Mouse (Mus musculus) liver, embryonic 12.5 days (tissue): ENCODE results near the gene Hist1h2bp. TPM values are rescaled to one million over a fixed set of nuclear protein-coding genes. Genes with fewer than 3 reads are reported as not detected.
A peak's percentile ranks its signal among the peaks of the same experiment; 100 is the strongest.
"Not testable (repeated sequence)": the region's sequence is repeated elsewhere in the genome, so short reads cannot be mapped to it uniquely, and the experiment has no call there.

Experiments
- ATAC-seq: fragments of 200-750 bp; cut with Nextera tagmentation; 2 replicates; pipeline ENCODE4 v1.8.0; 2017; ENCODE audit warnings: moderate number of reproducible peaks, mild to moderate bottlenecking, moderate library complexity
- H3K27ac ChIP-seq: fragments of 300-500 bp; sonication (generic); 2 replicates; pipeline ENCODE4 v1.5.1; 2016; ENCODE audit warnings: mild to moderate bottlenecking
- H3K27me3 ChIP-seq: fragments of 300-500 bp; sonication (generic); replicated peaks from 2 replicates; pipeline ENCODE4 v1.6.1; 2016; ENCODE audit warnings: mild to moderate bottlenecking, moderate library complexity
- H3K36me3 ChIP-seq: fragments of 300-500 bp; sonication (generic); 2 replicates; pipeline ENCODE4 v1.6.1; 2016; ENCODE audit warnings: mild to moderate bottlenecking, moderate library complexity
- H3K4me1 ChIP-seq: fragments of 300-500 bp; sonication (generic); 2 replicates; pipeline ENCODE4 v1.6.1; 2016
- H3K4me2 ChIP-seq: fragments of 300-500 bp; sonication (generic); 2 replicates; pipeline ENCODE4 v1.6.1; 2016; ENCODE audit warnings: mild to moderate bottlenecking, moderate library complexity
- H3K4me3 ChIP-seq: fragments of 300-500 bp; sonication (generic); 2 replicates; pipeline ENCODE4 v1.5.1; 2016; ENCODE audit warnings: mild to moderate bottlenecking, moderate library complexity
- H3K9ac ChIP-seq: fragments of 300-500 bp; sonication (generic); 2 replicates; pipeline ENCODE4 v1.6.1; 2016; ENCODE audit warnings: mild to moderate bottlenecking, moderate library complexity
- H3K9me3 ChIP-seq: fragments of 300-500 bp; sonication (generic); replicated peaks from 2 replicates; pipeline ENCODE4 v1.6.1; 2016; ENCODE audit warnings: mild to moderate bottlenecking, moderate library complexity
- WGBS: fragments of 180-500 bp; shearing (Covaris S2); methylation state at CpG from one replicate; pipeline ENCODE4 v1.1.7; 2016; ENCODE audit not compliant: insufficient replicate concordance; 5-methylcytosine and 5-hydroxymethylcytosine counted together
- polyA plus RNA-seq: library from polyadenylated mRNA; unstranded; fragments of >200 nt; fragmentation: Nextera tagmentation; extraction: Ambion mirVana; gene quantifications from 2 replicates; pipeline ENCODE4 v1.2.1, GENCODE M21; 2016

Hist1h2bp gene
- polyA plus RNA-seq, 1 experiment from 2014 or later = 3.6 TPM

GRCm38 (mm10) chr13:21755707-21756106 is 31.6 kb upstream of the Hist1h2bp start:
- H3K4me3 ChIP-seq = peak overlapping the region; percentile 49
- no peaks in the 10 kb centered on the region for H3K9me3 ChIP-seq
- peak overlapping the region; percentile 66 for H3K4me2 ChIP-seq
- 80% methylated on average over 1 of the region's 1 CpGs for WGBS
- peaks cover 32% of the 10 kb centered on the region for H3K4me1 ChIP-seq
- H3K36me3 ChIP-seq = no peaks in the 10 kb centered on the region
- H3K27me3 ChIP-seq = no peaks in the 10 kb centered on the region
- peak overlapping the region; percentile 71 for H3K9ac ChIP-seq
- peak overlapping the region; percentile 99 for H3K27ac ChIP-seq
- ATAC-seq = no peak

DNA sequence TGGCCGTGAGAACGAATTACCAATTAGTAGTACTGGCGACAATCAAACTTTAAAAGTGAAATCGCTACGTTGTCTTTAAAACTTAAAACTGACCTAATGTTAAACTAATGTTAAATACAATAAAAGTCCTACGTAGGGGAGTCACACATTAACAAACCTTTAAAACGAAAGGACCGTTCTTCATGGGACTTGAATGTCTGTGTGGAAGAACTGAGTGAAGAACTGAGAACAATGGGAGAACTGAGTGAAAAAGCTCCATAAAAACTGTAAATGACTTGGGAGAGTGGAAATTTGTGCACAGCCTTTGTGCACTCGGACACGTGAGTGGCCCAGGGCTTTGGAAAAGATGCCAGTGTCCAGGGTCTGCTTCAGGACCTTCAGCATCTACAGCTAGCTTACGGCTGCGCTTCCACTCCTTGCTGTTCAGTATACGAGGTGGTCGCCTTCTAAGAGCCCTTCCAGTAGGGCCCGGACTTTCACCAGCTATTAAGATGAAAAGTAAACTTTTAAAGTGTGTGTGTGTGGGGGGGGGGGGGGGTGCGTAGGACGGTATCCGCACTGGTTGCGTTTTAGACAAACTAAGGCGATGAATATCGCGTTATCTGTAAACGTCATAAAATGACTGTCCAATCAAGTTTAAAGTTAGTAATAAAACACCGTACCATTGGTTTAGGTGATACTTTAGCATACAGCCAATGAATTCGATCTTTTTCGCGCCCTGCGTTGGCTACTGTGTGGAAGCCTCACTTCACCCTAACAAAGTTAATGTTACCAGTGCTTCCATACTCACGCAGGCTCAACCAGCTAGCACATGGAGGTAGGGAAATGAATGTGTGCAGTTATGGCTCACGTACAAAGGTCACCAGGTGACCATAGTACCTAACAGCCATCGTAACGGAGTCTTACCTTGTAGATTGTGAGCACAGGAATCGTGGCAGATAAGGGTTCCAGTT is 8.2 kb upstream of the Hist1h2bp start:
- Histone ChIP-seq H3K4me2 (peak overlapping the region; percentile 87), H3K36me3 (no peaks in the 10 kb centered on the region), H3K4me1 (peaks cover 57% of the 10 kb centered on the region), H3K27me3 (no peaks in the 10 kb centered on the region), H3K9ac (peak overlapping the region; percentile 96), H3K9me3 (no peaks in the 10 kb centered on the region), H3K4me3 (peak overlapping the region; percentile 70), H3K27ac (peak overlapping the region; percentile 100)
- ATAC-seq = peak; percentile 74
- 6% methylated on average over 33 of the region's 33 CpGs for WGBS

GRCm38 (mm10) chr13:21779767-21780731 is 7.2 kb upstream of the Hist1h2bp start, which contains the start of gene Hist1h1b:
Gene Hist1h1b, minus strand, starts transcription at chr13:21780625.
- whole genome bisulfite sequencing = under 1% methylated on average over 44 of the region's 44 CpGs
- H3K9me3 ChIP-seq = no peaks in the 10 kb centered on the region
- H3K4me1 ChIP-seq = peaks cover 66% of the 10 kb centered on the region

GRCm38 (mm10) chr13:21781021-21781555 is 6.2 kb upstream of the Hist1h2bp start:
- no peaks in the 10 kb centered on the region for H3K9me3 ChIP-seq
- H3K9ac ChIP-seq = peak overlapping the region; percentile 96
- H3K36me3 ChIP-seq = no peaks in the 10 kb centered on the region
- H3K4me1 ChIP-seq = peaks cover 71% of the 10 kb centered on the region
- H3K4me3 ChIP-seq = peak overlapping the region; percentile 70
- H3K27ac ChIP-seq = peak overlapping the region; percentile 100
- no peaks in the 10 kb centered on the region for H3K27me3 ChIP-seq
- no peak for ATAC-seq
- WGBS = 31% methylated on average over 6 of the region's 6 CpGs
- H3K4me2 ChIP-seq = peak overlapping the region; percentile 87

More at GRCm38 (mm10) chr13:21779767-21780731, 7.2 kb upstream of the Hist1h2bp start, which contains the start of gene Hist1h1b:
- Histone ChIP-seq H3K27ac (peak within 1 kb of the TSS; percentile 100), H3K4me2 (peak within 1 kb of the TSS; percentile 87), H3K36me3 (no peaks in the 10 kb centered on the region), H3K27me3 (no peaks in the 10 kb centered on the region), H3K4me3 (peak within 1 kb of the TSS; percentile 70), H3K9ac (peak within 1 kb of the TSS; percentile 96)
- peak; percentile 59 for ATAC-seq

- peak overlapping the region; percentile 100 for H3K27ac ChIP-seq
- WGBS = 82% methylated on average over 1 of the region's 1 CpGs
- peak overlapping the region; percentile 87 for H3K4me2 ChIP-seq
- peak overlapping the region; percentile 82 for H3K9ac ChIP-seq
- no peak overlapping the region; the same call in 1 of the 2 replicates for H3K4me3 ChIP-seq
- H3K36me3 ChIP-seq = no peaks in the 10 kb centered on the region
- no peaks in the 10 kb centered on the region for H3K27me3 ChIP-seq
- H3K9me3 ChIP-seq = no peaks in the 10 kb centered on the region
- no peak for ATAC-seq
- peaks cover 68% of the 10 kb centered on the region for H3K4me1 ChIP-seq
Observed at GRCm38 (mm10) chr13:21781639-21782038, 5.6 kb upstream of the Hist1h2bp start.

DNA sequence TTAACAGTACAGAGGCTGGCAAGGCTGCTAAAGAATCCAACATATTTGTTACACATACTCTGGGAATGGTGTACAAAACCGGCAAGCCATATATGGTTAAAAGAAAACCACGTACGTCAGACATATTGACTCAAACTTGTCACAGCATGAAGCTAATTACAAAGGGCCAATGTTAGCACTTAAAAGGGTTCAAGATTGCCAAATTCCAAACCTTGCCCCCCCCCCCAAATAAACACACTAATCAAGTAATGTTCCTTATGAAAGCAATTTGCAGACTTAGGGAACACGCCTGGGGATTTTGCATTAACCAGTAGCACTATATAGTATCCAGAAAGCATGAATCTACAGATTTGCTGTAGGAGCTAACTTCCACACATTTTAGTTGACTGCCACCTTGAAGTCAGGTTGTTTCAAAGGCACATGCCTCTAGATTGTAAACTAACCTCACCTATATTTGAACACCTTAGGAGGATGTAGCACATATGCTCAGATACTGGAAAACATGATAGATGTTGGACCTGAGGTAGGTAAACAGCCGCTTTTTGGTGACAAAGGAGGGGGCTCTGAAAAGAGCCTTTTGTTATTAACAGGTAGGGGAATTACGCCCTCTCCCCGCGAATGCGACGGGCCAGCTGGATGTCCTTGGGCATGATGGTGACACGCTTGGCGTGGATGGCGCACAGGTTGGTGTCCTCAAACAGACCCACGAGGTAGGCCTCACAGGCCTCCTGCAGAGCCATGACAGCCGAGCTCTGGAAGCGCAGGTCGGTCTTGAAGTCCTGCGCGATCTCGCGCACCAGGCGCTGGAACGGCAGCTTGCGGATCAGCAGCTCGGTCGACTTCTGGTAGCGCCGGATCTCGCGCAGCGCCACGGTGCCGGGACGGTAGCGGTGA is 4.7 kb upstream of the Hist1h2bp start:
- H3K9me3 ChIP-seq = not testable (repeated sequence)
- peak; percentile 3 for ATAC-seq
- under 1% methylated on average over 17 of the region's 35 CpGs for WGBS

GRCm38 (mm10) chr13:21783255-21783617 is 4.0 kb upstream of the Hist1h2bp start, which contains the start of gene Hist1h3i:
Gene Hist1h3i, minus strand, starts transcription at chr13:21783370.
- Histone ChIP-seq H3K9ac (peak within 1 kb of the TSS; percentile 82), H3K4me2 (peak within 1 kb of the TSS; percentile 87), H3K36me3 (no peaks in the 10 kb centered on the region), H3K27ac (peak within 1 kb of the TSS; percentile 100), H3K4me1 (peaks cover 59% of the 10 kb centered on the region), H3K4me3 (peak within 1 kb of the TSS; percentile 55), H3K27me3 (no peaks in the 10 kb centered on the region), H3K9me3 (no peaks in the 10 kb centered on the region)
- ATAC-seq = peak; percentile 52
- under 1% methylated on average over 20 of the region's 20 CpGs for WGBS

More for the DNA sequence above, 4.7 kb upstream of the Hist1h2bp start:
- H3K9ac ChIP-seq = peak overlapping the region; percentile 82
- H3K4me3 ChIP-seq = peak overlapping the region; percentile 55
- peaks cover 59% of the 10 kb centered on the region for H3K4me1 ChIP-seq
- not testable (repeated sequence) for H3K27me3 ChIP-seq, H3K36me3 ChIP-seq
- peak overlapping the region; percentile 100 for H3K27ac ChIP-seq
- H3K4me2 ChIP-seq = peak overlapping the region; percentile 87

DNA sequence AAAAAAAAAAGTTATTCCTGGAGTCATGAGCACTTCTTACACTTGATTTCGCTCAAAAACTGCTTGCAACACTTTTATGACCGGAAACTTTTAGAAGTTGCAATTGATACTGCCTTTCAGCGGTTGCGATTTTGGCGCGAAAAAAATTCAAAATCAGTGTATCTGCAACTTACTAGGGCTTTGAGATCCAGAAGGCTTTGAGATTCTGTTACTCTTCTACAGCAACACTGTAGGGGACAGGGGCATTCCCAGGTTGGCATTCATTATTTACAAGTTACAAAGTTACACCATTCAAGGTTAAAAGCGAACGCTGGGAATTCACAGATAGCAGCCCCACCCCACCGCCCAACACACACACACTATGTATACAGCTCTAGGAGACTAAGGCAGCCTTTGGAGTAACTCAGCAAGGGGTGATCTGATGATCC is 3.5 kb upstream of the Hist1h2bp start:
- Histone ChIP-seq H3K4me2 (peak overlapping the region; percentile 87), H3K9ac (peak overlapping the region; percentile 77), H3K9me3 (no peaks in the 10 kb centered on the region), H3K4me3 (peak overlapping the region; percentile 55), H3K27me3 (no peaks in the 10 kb centered on the region), H3K4me1 (peaks cover 59% of the 10 kb centered on the region), H3K36me3 (no peaks in the 10 kb centered on the region), H3K27ac (peak overlapping the region; percentile 100)
- no peak for ATAC-seq
- WGBS = 4% methylated on average over 9 of the region's 9 CpGs

DNA sequence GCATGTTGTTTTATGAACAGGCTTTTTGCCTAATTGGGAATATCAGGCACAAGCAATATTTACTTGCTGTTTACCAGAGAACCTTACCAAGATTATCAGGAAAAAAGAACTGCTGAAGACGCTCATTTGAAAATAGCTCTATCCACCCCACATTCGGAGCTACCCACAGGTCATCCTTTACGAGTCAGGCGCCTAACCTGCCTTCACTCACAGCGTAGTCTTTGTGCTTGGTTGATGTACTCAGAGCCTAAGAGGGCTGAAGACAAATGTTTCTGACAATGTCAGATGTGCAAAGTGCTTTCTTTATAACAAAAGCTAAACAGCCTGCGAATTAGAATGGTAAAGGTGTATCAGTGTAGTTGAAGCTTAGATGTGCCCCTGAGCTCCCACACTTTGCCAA is 3.0 kb upstream of the Hist1h2bp start:
- ATAC-seq = no peak

GRCm38 (mm10) chr13:21786189-21786898 is 917 bp upstream of the Hist1h2bp start:
- peaks cover 66% of the 10 kb centered on the region for H3K4me1 ChIP-seq

More for the DNA sequence above, 3.0 kb upstream of the Hist1h2bp start:
- no peaks in the 10 kb centered on the region for H3K36me3 ChIP-seq
- H3K9ac ChIP-seq = peak overlapping the region; percentile 77
- H3K4me2 ChIP-seq = peak overlapping the region; percentile 87
- no peaks in the 10 kb centered on the region for H3K27me3 ChIP-seq
- peak overlapping the region; percentile 55 for H3K4me3 ChIP-seq
- H3K9me3 ChIP-seq = no peaks in the 10 kb centered on the region
- WGBS = 64% methylated on average over 6 of the region's 6 CpGs
- H3K27ac ChIP-seq = peak overlapping the region; percentile 100
- H3K4me1 ChIP-seq = peaks cover 65% of the 10 kb centered on the region

More at GRCm38 (mm10) chr13:21786189-21786898, 917 bp upstream of the Hist1h2bp start:
- Histone ChIP-seq H3K27ac (peak overlapping the region; percentile 100), H3K36me3 (no peaks in the 10 kb centered on the region), H3K27me3 (no peaks in the 10 kb centered on the region), H3K4me3 (peak overlapping the region; percentile 54), H3K9me3 (no peaks in the 10 kb centered on the region), H3K4me2 (peak overlapping the region; percentile 67), H3K9ac (peak overlapping the region; percentile 77)
- 6% methylated on average over 8 of the region's 8 CpGs for WGBS
- no peak for ATAC-seq
